Mouse (Mus musculus) erythroblast, embryonic 14.5 days (primary cell): ENCODE data around the gene Rab27a.

Experiments
- GATA1 ChIP-seq: IDR thresholded peaks from 2 replicates; pipeline ENCODE4 v1.6.1; 2012; ENCODE audit warnings: low read length, inconsistent platforms, mixed read lengths
- TAL1 ChIP-seq: IDR thresholded peaks from 3 replicates; pipeline ENCODE4 v1.6.1; 2012; ENCODE audit warnings: low read length, inconsistent platforms, mixed read lengths

GRCm38 (mm10) chr9:73085845-73086244 lies 41.2 kb downstream of the Rab27a start:
- TF ChIP-seq GATA1 (no peak), TAL1 (no peak)
